Mouse (Mus musculus): ENCODE data around the gene H2-K1. TPM values are rescaled to one million over a fixed set of nuclear protein-coding genes. Genes with fewer than 3 reads are reported as not detected.
A peak's percentile ranks its signal among the peaks of the same experiment; 100 is the strongest.

H2-K1 gene
- polyA plus RNA-seq, 1 experiment = 298 TPM

DNA sequence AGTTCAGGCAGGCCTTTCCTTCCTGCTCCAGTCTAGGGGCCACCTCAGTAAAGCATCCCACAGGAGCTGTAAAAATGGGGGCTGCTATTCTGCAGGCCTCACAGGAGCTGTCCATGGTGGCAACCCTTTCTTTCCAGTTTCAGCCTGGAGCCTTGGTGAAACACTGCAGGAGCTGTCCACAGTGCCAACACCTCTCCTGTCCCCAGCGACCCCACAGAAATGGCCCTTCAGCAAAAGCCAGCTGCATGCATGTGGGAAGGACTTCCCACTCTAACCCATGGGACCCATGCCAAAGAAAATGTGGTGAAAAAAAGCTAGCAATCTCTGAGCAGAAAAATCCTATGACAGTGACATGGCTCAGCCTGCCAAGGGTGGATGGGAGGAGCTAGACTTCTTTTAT, 27.5 kb downstream of the H2-K1 start:
- Histone ChIP-seq H3K27me3 (ENCODE audit: control insufficient read depth, insufficient read depth, low read length) (no peaks in the 10 kb centered on the region), H3K4me1 (ENCODE audit: control insufficient read depth, insufficient read depth, low read length) (peaks cover 1% of the 10 kb centered on the region), H3K4me3 (ENCODE audit: control insufficient read depth, low read depth, low read length) (no peak overlapping the region), H3K36me3 (ENCODE audit: control insufficient read depth, insufficient read depth, low read length) (no peaks in the 10 kb centered on the region), H3K27ac (ENCODE audit: control insufficient read depth, insufficient read depth, low read depth, low read length) (no peak overlapping the region)
- no peak for TF ChIP-seq CTCF (IDR thresholded peaks at IDR 0.05; ENCODE audit: control insufficient read depth, insufficient read depth, insufficient replicate concordance, low read depth, low read length)
- TF ChIP-seq POLR2A (IDR thresholded peaks at IDR 0.05; ENCODE audit: control insufficient read depth, low read depth, low read length) = no peak

DNA sequence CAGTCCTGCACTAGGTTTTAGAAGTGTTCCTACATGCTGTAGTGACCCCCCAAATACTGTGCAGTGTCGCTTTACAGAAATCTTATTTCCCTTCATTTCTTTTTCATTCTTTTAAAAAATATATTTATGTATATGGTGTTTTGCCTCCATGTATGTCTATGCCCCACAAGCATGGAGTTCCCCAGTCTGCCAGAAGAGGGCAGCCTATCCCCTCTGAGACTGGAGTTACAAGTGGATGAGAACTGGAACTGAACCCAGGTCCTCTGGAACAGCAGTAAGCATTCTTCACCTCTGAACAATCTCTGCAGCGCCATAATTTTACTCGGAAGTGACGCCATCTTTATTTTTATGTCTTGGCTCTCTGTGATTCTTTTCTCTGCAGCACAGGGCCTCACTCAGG, 30.8 kb downstream of the H2-K1 start:
- H3K27ac ChIP-seq (ENCODE audit: control insufficient read depth, insufficient read depth, low read depth, low read length) = no peak overlapping the region
- TF ChIP-seq POLR2A (IDR thresholded peaks at IDR 0.05; ENCODE audit: control insufficient read depth, low read depth, low read length) (no peak), CTCF (IDR thresholded peaks at IDR 0.05; ENCODE audit: control insufficient read depth, insufficient read depth, insufficient replicate concordance, low read depth, low read length) (peak; percentile 32; the same call in 1 of the 2 replicates)
- H3K4me3 ChIP-seq (ENCODE audit: control insufficient read depth, low read depth, low read length) = no peak overlapping the region
- no peaks in the 10 kb centered on the region; the same call in none of the 2 replicates for H3K4me1 ChIP-seq (ENCODE audit: control insufficient read depth, insufficient read depth, low read length)
- H3K27me3 ChIP-seq (ENCODE audit: control insufficient read depth, insufficient read depth, low read length) = no peaks in the 10 kb centered on the region
- no peaks in the 10 kb centered on the region for H3K36me3 ChIP-seq (ENCODE audit: control insufficient read depth, insufficient read depth, low read length)

DNA sequence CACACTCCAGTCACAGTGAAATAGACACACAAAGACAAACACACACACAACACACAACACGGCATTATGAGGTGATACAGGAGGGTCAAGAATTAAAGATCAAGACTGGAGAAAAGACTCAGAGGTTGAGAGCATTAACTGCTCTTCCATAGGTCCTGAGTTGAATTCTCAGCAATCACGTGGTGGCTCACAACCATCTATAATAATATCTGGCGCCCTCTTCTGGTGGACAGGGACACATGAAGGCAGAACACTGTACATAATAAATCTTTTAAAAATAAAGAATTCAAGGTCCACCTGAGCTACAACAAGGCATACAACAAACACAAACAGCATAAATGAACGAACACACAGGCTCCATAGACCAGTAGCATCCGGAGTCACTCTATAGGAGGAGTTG, 31.2 kb downstream of the H2-K1 start:
- Histone ChIP-seq H3K4me1 (ENCODE audit: control insufficient read depth, insufficient read depth, low read length) (no peaks in the 10 kb centered on the region; the same call in none of the 2 replicates), H3K36me3 (ENCODE audit: control insufficient read depth, insufficient read depth, low read length) (no peaks in the 10 kb centered on the region), H3K27me3 (ENCODE audit: control insufficient read depth, insufficient read depth, low read length) (no peaks in the 10 kb centered on the region), H3K4me3 (ENCODE audit: control insufficient read depth, low read depth, low read length) (no peak overlapping the region), H3K27ac (ENCODE audit: control insufficient read depth, insufficient read depth, low read depth, low read length) (no peak overlapping the region)
- TF ChIP-seq POLR2A (IDR thresholded peaks at IDR 0.05; ENCODE audit: control insufficient read depth, low read depth, low read length) (no peak), CTCF (IDR thresholded peaks at IDR 0.05; ENCODE audit: control insufficient read depth, insufficient read depth, insufficient replicate concordance, low read depth, low read length) (no peak)

- no peak overlapping the region for H3K27ac ChIP-seq (ENCODE audit: control insufficient read depth, insufficient read depth, low read depth, low read length)
- no peaks in the 10 kb centered on the region for H3K36me3 ChIP-seq (ENCODE audit: control insufficient read depth, insufficient read depth, low read length)
- no peaks in the 10 kb centered on the region for H3K27me3 ChIP-seq (ENCODE audit: control insufficient read depth, insufficient read depth, low read length)
- no peak overlapping the region for H3K4me3 ChIP-seq (ENCODE audit: control insufficient read depth, low read depth, low read length)
- TF ChIP-seq CTCF (IDR thresholded peaks at IDR 0.05; ENCODE audit: control insufficient read depth, insufficient read depth, insufficient replicate concordance, low read depth, low read length) (peak; percentile 93), POLR2A (IDR thresholded peaks at IDR 0.05; ENCODE audit: control insufficient read depth, low read depth, low read length) (no peak)
- H3K4me1 ChIP-seq (ENCODE audit: control insufficient read depth, insufficient read depth, low read length) = no peaks in the 10 kb centered on the region; the same call in none of the 2 replicates
Observed at GRCm38 (mm10) chr17:33968489-33968888, 31.7 kb downstream of the H2-K1 start.

GRCm38 (mm10) chr17:33965846-33966550, 34.1 kb downstream of the H2-K1 start:
- Histone ChIP-seq H3K36me3 (ENCODE audit: control insufficient read depth, insufficient read depth, low read length) (no peaks in the 10 kb centered on the region), H3K4me3 (ENCODE audit: control insufficient read depth, low read depth, low read length) (no peak overlapping the region), H3K27ac (ENCODE audit: control insufficient read depth, insufficient read depth, low read depth, low read length) (no peak overlapping the region), H3K4me1 (ENCODE audit: control insufficient read depth, insufficient read depth, low read length) (no peaks in the 10 kb centered on the region; the same call in none of the 2 replicates), H3K27me3 (ENCODE audit: control insufficient read depth, insufficient read depth, low read length) (no peaks in the 10 kb centered on the region)
- no peak for TF ChIP-seq POLR2A (IDR thresholded peaks at IDR 0.05; ENCODE audit: control insufficient read depth, low read depth, low read length)
- no peak for TF ChIP-seq CTCF (IDR thresholded peaks at IDR 0.05; ENCODE audit: control insufficient read depth, insufficient read depth, insufficient replicate concordance, low read depth, low read length)

GRCm38 (mm10) chr17:33965082-33965845, 34.9 kb downstream of the H2-K1 start:
- Histone ChIP-seq H3K27me3 (ENCODE audit: control insufficient read depth, insufficient read depth, low read length) (no peaks in the 10 kb centered on the region), H3K4me1 (ENCODE audit: control insufficient read depth, insufficient read depth, low read length) (no peaks in the 10 kb centered on the region; the same call in none of the 2 replicates), H3K36me3 (ENCODE audit: control insufficient read depth, insufficient read depth, low read length) (no peaks in the 10 kb centered on the region), H3K4me3 (ENCODE audit: control insufficient read depth, low read depth, low read length) (no peak overlapping the region), H3K27ac (ENCODE audit: control insufficient read depth, insufficient read depth, low read depth, low read length) (no peak overlapping the region)
- TF ChIP-seq CTCF (IDR thresholded peaks at IDR 0.05; ENCODE audit: control insufficient read depth, insufficient read depth, insufficient replicate concordance, low read depth, low read length) = no peak
- no peak for TF ChIP-seq POLR2A (IDR thresholded peaks at IDR 0.05; ENCODE audit: control insufficient read depth, low read depth, low read length)

DNA sequence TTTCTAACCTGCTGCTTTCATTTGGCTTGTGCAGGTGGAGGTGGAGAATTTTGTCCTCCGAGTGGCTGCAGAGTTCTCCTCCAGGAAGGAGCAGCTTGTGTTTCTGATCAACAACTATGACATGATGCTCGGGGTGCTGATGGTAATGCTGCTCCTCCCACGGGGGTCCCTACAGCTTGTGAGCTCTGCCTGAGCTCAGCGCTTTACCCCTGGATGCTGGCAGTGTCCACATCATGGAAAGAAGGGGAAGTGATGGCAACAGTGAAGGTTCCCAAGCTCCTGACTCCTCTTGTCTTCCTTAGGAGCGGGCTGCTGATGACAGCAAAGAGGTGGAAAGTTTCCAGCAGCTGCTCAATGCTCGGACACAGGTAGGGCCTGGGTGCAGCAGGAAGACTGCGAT, 37.3 kb downstream of the H2-K1 start:
- Histone ChIP-seq H3K27ac (ENCODE audit: control insufficient read depth, insufficient read depth, low read depth, low read length) (no peak overlapping the region), H3K27me3 (ENCODE audit: control insufficient read depth, insufficient read depth, low read length) (no peaks in the 10 kb centered on the region), H3K4me1 (ENCODE audit: control insufficient read depth, insufficient read depth, low read length) (no peaks in the 10 kb centered on the region), H3K4me3 (ENCODE audit: control insufficient read depth, low read depth, low read length) (no peak overlapping the region), H3K36me3 (ENCODE audit: control insufficient read depth, insufficient read depth, low read length) (no peaks in the 10 kb centered on the region; the same call in none of the 2 replicates)
- TF ChIP-seq CTCF (IDR thresholded peaks at IDR 0.05; ENCODE audit: control insufficient read depth, insufficient read depth, insufficient replicate concordance, low read depth, low read length) (no peak), POLR2A (IDR thresholded peaks at IDR 0.05; ENCODE audit: control insufficient read depth, low read depth, low read length) (no peak)
